Mouse (Mus musculus): ENCODE measurements around the gene Tmbim4. TPM values are rescaled to one million over a fixed set of nuclear protein-coding genes. Genes with fewer than 3 reads are reported as not detected.

Gene Tmbim4
- polyA plus RNA-seq, 1 experiment: 97.3 TPM

- H3K79me3 ChIP-seq (ENCODE audit: low read depth): no peaks in the 10 kb centered on the region
- TF ChIP-seq MYOD1 (IDR thresholded peaks at IDR 0.05; ENCODE audit: control insufficient read depth, insufficient read length, low read depth) (no peak), CEBPB (IDR thresholded peaks at IDR 0.05; ENCODE audit: low read depth) (no peak), USF1 (IDR thresholded peaks at IDR 0.05; ENCODE audit: low read depth) (no peak), FOSL1 (IDR thresholded peaks at IDR 0.05; ENCODE audit: insufficient read depth, low read length, poor library complexity, severe bottlenecking) (no peak), CTCF (IDR thresholded peaks at IDR 0.05; ENCODE audit: control insufficient read depth, insufficient read depth, insufficient read length) (no peak), MAX (IDR thresholded peaks at IDR 0.05) (no peak), MYOG (IDR thresholded peaks at IDR 0.05; ENCODE audit: control insufficient read depth, extremely low read depth, insufficient read length) (no peak)
Observed at GRCm38 (mm10) chr10:120163490-120163889, 37.9 kb upstream of the Tmbim4 start.

GRCm38 (mm10) chr10:120164931-120165792 lies 36.2 kb upstream of the Tmbim4 start:
- Histone ChIP-seq H3K4me3 (ENCODE audit: insufficient read depth, poor library complexity, severe bottlenecking) (no peak overlapping the region), H3K27me3 (ENCODE audit: control insufficient read depth, insufficient read depth, insufficient read length) (no peaks in the 10 kb centered on the region), H3K79me2 (ENCODE audit: control insufficient read depth, insufficient read depth) (no peaks in the 10 kb centered on the region), H3K36me3 (ENCODE audit: control insufficient read depth, insufficient read depth) (no peaks in the 10 kb centered on the region), H3K79me3 (ENCODE audit: low read depth) (no peaks in the 10 kb centered on the region), H3ac (ENCODE audit: control insufficient read depth, insufficient read length, low read depth) (no peak overlapping the region)
- no peak for TF ChIP-seq MYOG (IDR thresholded peaks at IDR 0.05; ENCODE audit: control insufficient read depth, extremely low read depth, insufficient read length)
- no peak for TF ChIP-seq FOSL1 (IDR thresholded peaks at IDR 0.05; ENCODE audit: insufficient read depth, low read length, poor library complexity, severe bottlenecking)
- TF ChIP-seq MYOD1 (IDR thresholded peaks at IDR 0.05; ENCODE audit: control insufficient read depth, insufficient read length, low read depth): no peak
- no peak for TF ChIP-seq USF1 (IDR thresholded peaks at IDR 0.05; ENCODE audit: low read depth)
- TF ChIP-seq CEBPB (IDR thresholded peaks at IDR 0.05; ENCODE audit: low read depth): no peak
- no peak for TF ChIP-seq CTCF (IDR thresholded peaks at IDR 0.05; ENCODE audit: control insufficient read depth, insufficient read depth, insufficient read length)
- TF ChIP-seq MAX (IDR thresholded peaks at IDR 0.05): no peak

More at GRCm38 (mm10) chr10:120163490-120163889, 37.9 kb upstream of the Tmbim4 start:
- Histone ChIP-seq H3K27me3 (ENCODE audit: control insufficient read depth, insufficient read depth, insufficient read length) (no peaks in the 10 kb centered on the region), H3ac (ENCODE audit: control insufficient read depth, insufficient read length, low read depth) (no peak overlapping the region), H3K36me3 (ENCODE audit: control insufficient read depth, insufficient read depth) (no peaks in the 10 kb centered on the region), H3K4me3 (ENCODE audit: insufficient read depth, poor library complexity, severe bottlenecking) (no peak overlapping the region), H3K79me2 (ENCODE audit: control insufficient read depth, insufficient read depth) (no peaks in the 10 kb centered on the region)

- TF ChIP-seq MAX (IDR thresholded peaks at IDR 0.05) (no peak), CTCF (IDR thresholded peaks at IDR 0.05; ENCODE audit: control insufficient read depth, insufficient read depth, insufficient read length) (no peak), MYOG (IDR thresholded peaks at IDR 0.05; ENCODE audit: control insufficient read depth, extremely low read depth, insufficient read length) (no peak), USF1 (IDR thresholded peaks at IDR 0.05; ENCODE audit: low read depth) (no peak), MYOD1 (IDR thresholded peaks at IDR 0.05; ENCODE audit: control insufficient read depth, insufficient read length, low read depth) (no peak), FOSL1 (IDR thresholded peaks at IDR 0.05; ENCODE audit: insufficient read depth, low read length, poor library complexity, severe bottlenecking) (no peak), CEBPB (IDR thresholded peaks at IDR 0.05; ENCODE audit: low read depth) (no peak)
- no peaks in the 10 kb centered on the region for H3K36me3 ChIP-seq (ENCODE audit: control insufficient read depth, insufficient read depth)
- no peaks in the 10 kb centered on the region for H3K79me3 ChIP-seq (ENCODE audit: low read depth)
- no peaks in the 10 kb centered on the region for H3K27me3 ChIP-seq (ENCODE audit: control insufficient read depth, insufficient read depth, insufficient read length)
- H3K4me3 ChIP-seq (ENCODE audit: insufficient read depth, poor library complexity, severe bottlenecking): no peak overlapping the region
- no peak overlapping the region for H3ac ChIP-seq (ENCODE audit: control insufficient read depth, insufficient read length, low read depth)
- H3K79me2 ChIP-seq (ENCODE audit: control insufficient read depth, insufficient read depth): no peaks in the 10 kb centered on the region
Observed at GRCm38 (mm10) chr10:120165793-120166503, 35.4 kb upstream of the Tmbim4 start.

GRCm38 (mm10) chr10:120168070-120168469 lies 33.3 kb upstream of the Tmbim4 start:
- H3K79me2 ChIP-seq (ENCODE audit: control insufficient read depth, insufficient read depth): no peaks in the 10 kb centered on the region
- no peaks in the 10 kb centered on the region for H3K79me3 ChIP-seq (ENCODE audit: low read depth)
- H3K4me3 ChIP-seq (ENCODE audit: insufficient read depth, poor library complexity, severe bottlenecking): no peak overlapping the region
- H3K36me3 ChIP-seq (ENCODE audit: control insufficient read depth, insufficient read depth): no peaks in the 10 kb centered on the region
- TF ChIP-seq FOSL1 (IDR thresholded peaks at IDR 0.05; ENCODE audit: insufficient read depth, low read length, poor library complexity, severe bottlenecking) (no peak), CEBPB (IDR thresholded peaks at IDR 0.05; ENCODE audit: low read depth) (no peak), MYOG (IDR thresholded peaks at IDR 0.05; ENCODE audit: control insufficient read depth, extremely low read depth, insufficient read length) (no peak), USF1 (IDR thresholded peaks at IDR 0.05; ENCODE audit: low read depth) (no peak), MYOD1 (IDR thresholded peaks at IDR 0.05; ENCODE audit: control insufficient read depth, insufficient read length, low read depth) (no peak), CTCF (IDR thresholded peaks at IDR 0.05; ENCODE audit: control insufficient read depth, insufficient read depth, insufficient read length) (no peak), MAX (IDR thresholded peaks at IDR 0.05) (no peak)
- H3K27me3 ChIP-seq (ENCODE audit: control insufficient read depth, insufficient read depth, insufficient read length): no peaks in the 10 kb centered on the region
- H3ac ChIP-seq (ENCODE audit: control insufficient read depth, insufficient read length, low read depth): no peak overlapping the region

GRCm38 (mm10) chr10:120169064-120169463 lies 32.3 kb upstream of the Tmbim4 start:
- Histone ChIP-seq H3K4me3 (ENCODE audit: insufficient read depth, poor library complexity, severe bottlenecking) (no peak overlapping the region), H3K79me2 (ENCODE audit: control insufficient read depth, insufficient read depth) (no peaks in the 10 kb centered on the region), H3ac (ENCODE audit: control insufficient read depth, insufficient read length, low read depth) (no peak overlapping the region), H3K27me3 (ENCODE audit: control insufficient read depth, insufficient read depth, insufficient read length) (no peaks in the 10 kb centered on the region), H3K79me3 (ENCODE audit: low read depth) (no peaks in the 10 kb centered on the region), H3K36me3 (ENCODE audit: control insufficient read depth, insufficient read depth) (no peaks in the 10 kb centered on the region)
- no peak for TF ChIP-seq MYOG (IDR thresholded peaks at IDR 0.05; ENCODE audit: control insufficient read depth, extremely low read depth, insufficient read length)
- no peak for TF ChIP-seq MYOD1 (IDR thresholded peaks at IDR 0.05; ENCODE audit: control insufficient read depth, insufficient read length, low read depth)
- TF ChIP-seq MAX (IDR thresholded peaks at IDR 0.05): no peak
- no peak for TF ChIP-seq CTCF (IDR thresholded peaks at IDR 0.05; ENCODE audit: control insufficient read depth, insufficient read depth, insufficient read length)
- no peak for TF ChIP-seq USF1 (IDR thresholded peaks at IDR 0.05; ENCODE audit: low read depth)
- TF ChIP-seq CEBPB (IDR thresholded peaks at IDR 0.05; ENCODE audit: low read depth): no peak
- no peak for TF ChIP-seq FOSL1 (IDR thresholded peaks at IDR 0.05; ENCODE audit: insufficient read depth, low read length, poor library complexity, severe bottlenecking)
